In the genomic region with DNA sequence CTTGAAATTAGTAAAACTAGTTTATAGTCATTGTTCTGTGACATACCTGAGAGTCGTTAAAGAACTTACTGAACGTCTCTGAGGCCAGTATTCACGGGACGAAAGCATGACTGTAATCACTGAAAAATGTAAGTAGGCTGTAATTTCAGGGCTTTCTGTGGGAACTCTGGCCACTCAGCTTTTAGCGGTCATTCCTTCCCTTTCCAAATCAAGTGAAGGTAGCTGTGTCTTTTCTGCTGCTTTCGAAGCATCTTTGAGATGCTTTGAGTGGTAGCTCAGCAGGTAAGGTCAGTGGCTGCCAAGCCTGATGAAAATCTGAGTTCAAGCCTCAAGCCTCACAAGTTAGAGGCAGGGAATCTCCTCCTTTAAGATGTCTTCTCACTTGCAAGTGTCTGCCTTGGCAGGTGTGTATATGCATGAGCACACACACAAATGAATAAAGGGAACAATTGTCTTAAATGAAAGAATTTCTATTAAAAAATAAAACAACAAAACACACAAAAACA, we compare ENCODE assay signal across 9 mouse cellular contexts. TPM values are rescaled to one million over a fixed set of nuclear protein-coding genes. Genes with fewer than 3 reads are reported as not detected.
A peak's percentile ranks its signal among the peaks of the same experiment; 100 is the strongest.
DNase-seq lines count a peak whose midpoint lies in the region; ATAC-seq and TF ChIP-seq lines count a peak whose summit lies in the region.
"Had no signal": no experiment of that assay in that cellular context is flagged by ENCODE, and none has a peak within 500 bp of the region (broad histone marks: within the 10 kb centered on the region; RNA-seq: fewer than 3 reads in every experiment).

No protein-coding gene starts in this region.

- H3K9ac ChIP-seq in kidney, postnatal 0 days (ENCODE audit: low read depth, low read length) = peak overlapping the region; percentile 40; the same call in 1 of the 2 replicates
- peak overlapping the region; percentile 62 for H3K9ac ChIP-seq in heart, embryonic 14.5 days (ENCODE audit: low read length)
- no peak overlapping the region for H3K9ac ChIP-seq in liver, embryonic 15.5 days
- no peak overlapping the region for H3K9ac ChIP-seq in forebrain, embryonic 12.5 days

- CTCF ChIA-PET in Patski (lab: Charles Lee) = interaction anchor here (1.0 kb wide), 1 partner anchor 12 kb away, joined by 4 read pairs; no protein-coding TSS in a partner anchor

- no peak for TF ChIP-seq CTCF in kidney, postnatal 0 days (IDR thresholded peaks at IDR 0.05; ENCODE audit: low read depth)
- no peak for TF ChIP-seq CTCF in Patski (IDR thresholded peaks at IDR 0.05)

- ATAC-seq in kidney, postnatal 0 days (replicated peaks; ENCODE audit: low FRiP score, low read depth) = no peak
- ATAC-seq in Patski = peak; percentile 72
- ATAC-seq in heart, embryonic 14.5 days (ENCODE audit: insufficient number of reproducible peaks, insufficient read depth, low FRiP score, low read depth) = no peak
- no peak for ATAC-seq in liver, embryonic 15.5 days (ENCODE audit: insufficient read depth)
- ATAC-seq in inflammation-experienced regulatory T-cells, adult 6 months = no peak
- no peak for ATAC-seq in forebrain, embryonic 12.5 days (ENCODE audit: low FRiP score)

- H3K9me3 ChIP-seq in kidney, postnatal 0 days (replicated peaks; ENCODE audit: low read length) = no peaks in the 10 kb centered on the region
- no peaks in the 10 kb centered on the region for H3K9me3 ChIP-seq in heart, embryonic 14.5 days (ENCODE audit: control insufficient read depth, low read length)
- no peaks in the 10 kb centered on the region for H3K9me3 ChIP-seq in liver, embryonic 15.5 days (replicated peaks)
- no peaks in the 10 kb centered on the region for H3K9me3 ChIP-seq in forebrain, embryonic 12.5 days

- 0 out of 2 replicates have a peak, but pooled peaks cover 6% of the 10 kb centered on the region for H3K4me1 ChIP-seq in kidney, postnatal 0 days (replicated peaks; ENCODE audit: insufficient read depth, low read length)
- peaks cover 2 to 20% of the 10 kb centered on the region in 2 experiments for H3K4me1 ChIP-seq in heart, embryonic 14.5 days (ENCODE audit: control insufficient read depth in 2 of 2, insufficient read depth in 2 of 2, low read length in 2 of 2)
- H3K4me1 ChIP-seq in liver, embryonic 15.5 days (replicated peaks) = no peaks in the 10 kb centered on the region
- no peaks in the 10 kb centered on the region for H3K4me1 ChIP-seq in forebrain, embryonic 12.5 days

- intact Hi-C loops in gastrocnemius, postnatal 36 days (cut with DNase I) = no loop called here

- no peak for DNase-seq in kidney, postnatal 0 days (ENCODE audit: low spot score)
- no peak for DNase-seq in kidney, postnatal 25 days
- no peak for DNase-seq in Patski (ENCODE audit: low read depth, low spot score)
- no peak for DNase-seq in gastrocnemius, postnatal 36 days

- no peaks in the 10 kb centered on the region for H3K36me3 ChIP-seq in kidney, postnatal 0 days (ENCODE audit: insufficient read depth, low read length)
- no peaks in the 10 kb centered on the region for H3K36me3 ChIP-seq in heart, embryonic 14.5 days (ENCODE audit: control insufficient read depth, insufficient read depth, low read length)
- H3K36me3 ChIP-seq in liver, embryonic 15.5 days (replicated peaks) = no peaks in the 10 kb centered on the region
- no peaks in the 10 kb centered on the region for H3K36me3 ChIP-seq in forebrain, embryonic 12.5 days (replicated peaks)
- H3K36me3 ChIP-seq: G1E had no signal

- H3K27ac ChIP-seq in kidney, postnatal 0 days = peak overlapping the region; percentile 78
- peak overlapping the region; percentile 60 to 81 for H3K27ac ChIP-seq in heart, embryonic 14.5 days (replicated peaks in 1 of 2; ENCODE audit: control insufficient read depth in 1 of 2, insufficient read depth in 1 of 2, low read depth in 2 of 2, low read length in 2 of 2)
- H3K27ac ChIP-seq in liver, embryonic 15.5 days (replicated peaks) = peak overlapping the region; percentile 45
- H3K27ac ChIP-seq in forebrain, embryonic 12.5 days = no peak overlapping the region

- no peaks in the 10 kb centered on the region for H3K27me3 ChIP-seq in kidney, postnatal 0 days (ENCODE audit: insufficient read depth, low read length)
- H3K27me3 ChIP-seq in Patski = no peaks in the 10 kb centered on the region
- no peaks in the 10 kb centered on the region for H3K27me3 ChIP-seq in heart, embryonic 14.5 days (ENCODE audit: control insufficient read depth, insufficient read depth, low read length)
- no peaks in the 10 kb centered on the region for H3K27me3 ChIP-seq in liver, embryonic 15.5 days
- no peaks in the 10 kb centered on the region for H3K27me3 ChIP-seq in forebrain, embryonic 12.5 days

- in situ Hi-C loops in Patski (cut with MboI; ENCODE audit: low pct_unique_long_range_greater_than_20kb) = no loop called here

- WGBS in kidney, postnatal 0 days = 20% methylated on average over 6 of the region's 6 CpGs
- 49% methylated on average over 6 of the region's 6 CpGs for WGBS in heart, embryonic 14.5 days
- 40% methylated on average over 6 of the region's 6 CpGs for WGBS in liver, embryonic 15.5 days (ENCODE audit: insufficient replicate concordance)
- 67% methylated on average over 6 of the region's 6 CpGs for WGBS in forebrain, embryonic 12.5 days

- POLR2A ChIA-PET in Patski (lab: Charles Lee) = no interaction called here

- H3K4me3 ChIP-seq in kidney, postnatal 0 days (replicated peaks; ENCODE audit: low read depth, low read length) = peak overlapping the region; percentile 36
- H3K4me3 ChIP-seq in heart, embryonic 14.5 days (ENCODE audit: control insufficient read depth in 1 of 2, insufficient read depth in 1 of 2, low read depth in 1 of 2, low read length in 2 of 2) = peak overlapping the region; percentile 29 to 36
- peak overlapping the region; percentile 35 for H3K4me3 ChIP-seq in liver, embryonic 15.5 days (replicated peaks)
- H3K4me3 ChIP-seq in forebrain, embryonic 12.5 days (replicated peaks) = no peak overlapping the region

- H3K4me2 ChIP-seq in kidney, postnatal 0 days (ENCODE audit: low read length) = peak overlapping the region; percentile 57
- H3K4me2 ChIP-seq in heart, embryonic 14.5 days (ENCODE audit: low read length) = peak overlapping the region; percentile 57
- H3K4me2 ChIP-seq in liver, embryonic 15.5 days = peak overlapping the region; percentile 26; the same call in 1 of the 2 replicates
- H3K4me2 ChIP-seq in forebrain, embryonic 12.5 days = no peak overlapping the region

RNA-seq across cellular contexts. Expression of gene Tlr4, which starts 0.8 kb away (rescaled TPM):
- 1.7 and 2.0 TPM in 2 replicates for polyA plus RNA-seq in kidney, postnatal 0 days (2015; fragmentation: Nextera tagmentation; extraction: Ambion mirVana)
- 13.8 TPM for polyA plus RNA-seq in Patski (2021)
- 3.6 and 3.8 TPM in 2 replicates for polyA plus RNA-seq in heart, embryonic 14.5 days (2014; fragmentation: Nextera tagmentation; extraction: Ambion mirVana)
- polyA plus RNA-seq in liver, embryonic 15.5 days (2015; fragmentation: Nextera tagmentation; extraction: Ambion mirVana) = 2.7 and 2.9 TPM in 2 replicates
- 1 to 10 TPM; 2.2 to 2.5 (median 2.3) TPM for polyA plus RNA-seq in inflammation-experienced regulatory T-cells, adult 6 months (2017; shearing (Covaris generic))
- polyA plus RNA-seq in forebrain, embryonic 12.5 days (2016; fragmentation: Nextera tagmentation; extraction: Ambion mirVana) = 0.74 and 1.2 TPM in 2 replicates
- 1 to 10 TPM; 4.1 to 4.8 TPM for total RNA-seq in gastrocnemius, postnatal 36 days (2021)
- polyA plus RNA-seq: G1E had no signal

Comparison
In these comparisons a context has a peak if more than half of its experiments do, and no peak if none do; other contexts are left out.
1. H3K9ac ChIP-seq: peak in kidney, postnatal 0 days (single experiment) and heart, embryonic 14.5 days (single experiment); none in liver, embryonic 15.5 days (single experiment) and forebrain, embryonic 12.5 days (single experiment).